Mouse (Mus musculus) brain, embryonic 14.5 days (tissue): ENCODE measurements at regions not wholly inside any gene's neighbourhood (a gene's known extent, or its start where the extent isn't known, plus 50 kb on each side); places are given as distances from the start of the nearest gene placed in this dataset.

ENCODE experiments used
- CTCF ChIP-seq: fragments of 200-500 bp; IDR thresholded peaks from 2 replicates; pipeline ENCODE4 v1.5.1; 2012; ENCODE audit warnings: inconsistent platforms, mild to moderate bottlenecking, moderate library complexity, borderline replicate concordance; ENCODE audit not compliant: insufficient read depth, insufficient read length; ENCODE audit errors: extremely low read depth
- POLR2A ChIP-seq: fragments of 200-500 bp; IDR thresholded peaks from 2 replicates; pipeline ENCODE4 v1.6.1; 2012; ENCODE audit warnings: mild to moderate bottlenecking, inconsistent platforms, borderline replicate concordance; ENCODE audit not compliant: poor library complexity, insufficient read depth, insufficient read length, severe bottlenecking; ENCODE audit errors: extremely low read depth

GRCm38 (mm10) chr15:71275876-71276565, 2558.3 kb upstream of the Gm6569 start:
- TF ChIP-seq CTCF: no peak
- no peak for TF ChIP-seq POLR2A
